Mouse (Mus musculus): ENCODE results near the gene Plk3.
"Not testable (repeated sequence)": the region's sequence is repeated elsewhere in the genome, so short reads cannot be mapped to it uniquely, and the experiment has no call there.

Gene Plk3

DNA sequence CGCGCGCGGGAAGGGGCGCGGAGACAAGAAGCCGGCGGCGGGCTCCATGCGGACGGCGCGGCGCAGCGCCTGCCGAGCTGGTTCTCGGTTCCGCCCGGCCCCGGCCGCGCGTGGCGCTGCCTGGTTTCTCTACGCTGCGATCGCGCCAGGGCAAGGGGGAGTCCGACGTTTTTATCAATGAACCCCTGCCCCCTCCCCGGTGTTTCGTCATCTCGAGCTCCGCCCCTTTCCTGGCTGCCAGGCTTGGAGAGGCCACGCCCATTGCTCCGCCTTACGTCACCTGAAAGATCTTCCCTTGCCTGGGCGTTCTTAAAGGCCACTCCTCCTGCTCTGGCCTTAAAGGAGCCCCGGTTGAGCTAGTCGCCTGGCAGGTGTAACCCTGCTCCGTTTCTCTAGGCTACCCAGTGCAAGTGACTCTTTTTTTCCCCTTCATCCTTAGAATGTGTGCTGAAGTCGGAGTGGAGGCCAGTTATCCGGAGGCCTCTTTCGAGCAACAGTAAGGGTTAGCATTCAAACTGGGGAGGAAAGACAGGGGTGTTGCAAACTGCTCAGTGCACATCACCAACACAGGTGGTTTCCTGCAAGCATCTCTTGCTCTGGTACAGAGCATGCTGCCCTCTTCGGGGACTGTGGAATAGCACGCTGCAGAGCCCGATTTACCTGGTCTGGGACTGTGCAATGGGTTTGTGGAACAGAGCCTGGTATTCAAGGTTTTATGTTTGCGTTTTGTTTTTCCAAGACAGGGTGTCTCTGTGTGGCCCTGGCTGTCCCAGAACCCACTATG is at the start of gene Plk3:
Gene Plk3, minus strand, starts transcription at position 147 of the 784 bp plus-strand sequence.
- DNase-seq (ENCODE audit: low read depth, low spot score): peak; percentile 93

DNA sequence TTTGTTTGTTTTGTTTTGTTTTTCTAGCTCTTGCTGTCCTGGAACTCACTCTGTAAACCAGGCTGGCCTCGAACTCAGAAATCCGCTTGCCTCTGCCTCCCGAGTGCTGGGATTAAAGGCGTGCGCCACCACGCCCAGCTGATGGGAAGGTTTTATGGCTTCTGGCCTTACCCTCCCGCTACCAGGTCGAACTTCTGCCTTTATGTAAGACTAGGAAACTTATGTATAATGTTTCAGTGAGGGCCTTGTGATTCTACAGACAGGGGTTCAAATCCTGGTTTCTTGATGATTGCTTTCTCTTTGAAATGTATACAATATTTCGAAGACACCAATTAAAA is 49.0 kb upstream of the Plk3 start:
- DNase-seq (ENCODE audit: low read depth, low spot score): not testable (repeated sequence)

DNA sequence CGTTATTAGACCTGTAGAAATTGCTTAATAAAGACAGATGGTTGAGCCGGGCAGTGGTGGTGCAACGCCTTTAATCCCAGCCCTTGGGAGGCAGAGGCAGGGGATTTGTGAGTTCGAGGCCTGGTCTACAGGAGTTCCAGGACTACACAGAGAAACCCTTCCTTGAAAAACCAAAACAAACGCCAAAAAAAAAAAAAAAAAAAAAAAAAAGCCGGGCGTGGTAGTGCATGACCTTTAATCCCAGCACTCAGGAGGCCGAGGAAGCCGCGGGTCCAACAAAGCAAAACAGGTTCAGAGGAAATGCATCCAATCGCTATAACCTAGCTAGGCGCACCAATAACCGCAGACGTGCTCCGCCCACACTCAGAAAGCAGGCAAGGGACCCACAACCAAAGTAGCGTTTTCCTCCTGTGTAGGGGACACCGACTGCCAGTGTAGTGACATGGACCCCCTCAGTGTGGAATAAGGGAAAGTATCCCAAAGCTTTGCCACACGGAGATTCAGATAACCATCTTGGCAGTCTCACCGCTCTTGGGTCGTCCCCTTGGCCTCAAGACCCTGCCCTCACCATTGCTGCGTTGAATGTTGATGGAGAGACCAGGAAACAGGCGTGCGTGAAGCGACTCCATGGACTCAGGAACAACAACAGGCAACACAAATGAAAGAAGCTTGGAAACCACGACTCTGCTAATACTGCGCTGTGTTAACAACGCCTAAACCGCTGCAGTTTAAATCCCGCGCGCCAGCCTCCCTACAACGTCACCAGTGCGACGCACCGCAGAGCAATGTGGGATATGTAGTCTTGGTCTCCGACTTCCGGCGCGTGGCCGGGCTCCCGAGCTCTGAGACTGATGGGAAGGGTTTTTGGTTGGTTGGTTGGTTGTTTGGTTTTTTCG is 48.3 kb upstream of the Plk3 start, which contains the start of gene Kif2c:
Gene Kif2c, minus strand, starts transcription at position 777 of the 896 bp plus-strand sequence.
- DNase-seq (ENCODE audit: low read depth, low spot score): peak; percentile 84

DNA sequence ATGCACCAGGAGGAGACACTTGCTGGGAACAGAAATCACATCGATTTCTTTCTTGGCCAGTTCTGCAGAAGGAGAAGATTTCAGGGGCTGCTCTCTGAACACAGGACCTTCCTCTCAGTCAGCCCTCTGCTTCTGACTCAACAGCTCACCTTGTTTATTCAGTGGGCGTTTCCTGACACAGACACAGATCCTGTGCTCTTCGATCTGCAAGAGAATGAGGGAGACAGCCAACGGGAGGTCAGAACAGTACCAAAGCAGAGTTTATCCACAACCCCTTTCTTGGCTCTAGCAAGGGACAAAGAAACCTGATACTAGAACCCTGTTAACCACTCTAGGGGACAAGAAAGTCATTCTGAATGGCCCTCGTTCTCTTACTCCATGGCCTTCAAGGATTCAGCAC is 36.2 kb upstream of the Plk3 start:
- no peak for DNase-seq (ENCODE audit: low read depth, low spot score)

DNA sequence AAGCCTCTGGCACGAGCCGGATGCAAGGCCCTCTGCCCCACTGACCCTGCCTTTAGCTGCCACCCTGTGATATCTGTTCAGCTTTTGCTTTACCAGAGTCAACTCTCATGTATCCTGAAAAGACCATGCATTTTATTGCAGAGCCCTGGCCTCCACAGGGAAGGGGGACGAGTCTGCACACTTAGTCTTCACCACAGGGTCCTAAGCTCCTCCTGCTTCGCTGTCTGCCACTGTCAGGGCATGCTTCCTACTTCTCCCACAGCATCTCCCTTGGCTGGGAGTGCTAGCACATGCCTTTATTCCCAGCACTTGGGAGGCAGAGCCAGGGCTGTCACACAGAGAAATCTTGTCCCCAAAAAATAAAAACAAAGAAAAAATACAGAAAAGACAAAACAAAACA is 27.4 kb upstream of the Plk3 start:
- no peak for DNase-seq (ENCODE audit: low read depth, low spot score)

DNA sequence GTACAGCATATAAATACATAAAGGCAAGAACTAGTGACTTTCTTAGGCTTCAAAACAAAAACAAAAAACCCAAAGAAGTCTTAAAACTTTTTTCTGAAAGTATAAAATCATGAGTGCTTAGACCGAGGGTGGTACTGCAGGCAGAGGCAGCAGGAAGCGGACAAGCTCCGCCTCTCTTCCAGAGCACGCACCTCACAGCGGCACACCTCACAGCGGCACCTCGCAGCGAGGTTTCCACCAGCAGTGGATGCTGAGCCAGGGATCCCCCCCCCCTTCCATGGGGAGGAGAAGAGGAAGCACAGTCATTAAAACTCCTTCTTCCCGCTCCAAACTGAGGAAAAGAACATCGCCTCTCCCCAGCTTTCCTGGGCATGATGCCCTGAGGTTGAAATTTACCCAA is 25.9 kb upstream of the Plk3 start:
- DNase-seq (ENCODE audit: low read depth, low spot score): no peak

DNA sequence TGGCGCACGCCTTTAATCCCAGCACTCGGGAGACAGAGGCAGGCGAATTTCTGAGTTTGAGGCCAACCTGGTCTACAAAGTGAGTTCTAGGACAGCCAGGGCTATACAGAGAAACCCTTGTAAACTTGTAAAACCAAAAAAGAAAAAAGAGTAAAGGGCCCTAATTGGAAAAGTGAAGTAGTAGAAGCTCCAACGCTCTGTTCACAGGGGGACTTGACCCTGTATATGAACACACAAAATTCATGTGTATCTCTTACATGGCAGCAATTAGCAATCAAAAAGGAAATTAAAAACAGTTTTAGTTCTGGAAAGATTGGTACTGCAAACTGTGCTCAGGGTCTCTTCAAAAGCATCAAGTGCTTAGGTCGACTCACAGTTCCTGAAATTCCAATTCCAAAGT is 22.6 kb upstream of the Plk3 start:
- DNase-seq (ENCODE audit: low read depth, low spot score): no peak

DNA sequence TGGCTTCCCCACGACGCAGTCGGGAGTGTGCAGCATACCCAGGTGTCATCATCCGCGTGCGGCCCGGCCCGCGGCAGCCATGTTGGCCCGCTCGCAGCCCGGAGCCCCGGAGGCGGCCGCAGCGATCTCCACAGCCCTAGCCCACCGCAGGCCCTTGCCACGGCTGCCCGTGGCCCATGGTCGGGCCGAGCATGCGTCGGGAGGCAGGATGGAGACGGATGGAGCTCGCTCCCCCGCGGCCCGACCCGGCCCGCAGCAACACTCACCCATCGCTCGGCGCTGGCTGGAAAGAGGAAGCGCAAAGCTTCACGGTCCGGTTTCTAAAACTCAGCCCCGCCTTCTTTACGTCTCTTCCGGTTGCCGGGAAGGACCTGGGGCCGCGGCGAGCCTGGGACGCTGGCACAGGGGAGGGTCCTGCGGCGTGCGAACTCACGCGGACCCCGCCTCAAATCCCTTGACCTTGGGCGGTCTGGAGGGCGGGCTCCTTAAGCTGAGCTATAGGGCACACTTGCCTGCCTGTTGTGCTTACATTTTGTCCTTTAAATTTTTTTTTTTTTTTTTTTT is 22.1 kb upstream of the Plk3 start, which contains the start of gene Rps8:
Gene Rps8, minus strand, starts transcription at position 452 of the 564 bp plus-strand sequence.
- peak; percentile 79 for DNase-seq (ENCODE audit: low read depth, low spot score)

DNA sequence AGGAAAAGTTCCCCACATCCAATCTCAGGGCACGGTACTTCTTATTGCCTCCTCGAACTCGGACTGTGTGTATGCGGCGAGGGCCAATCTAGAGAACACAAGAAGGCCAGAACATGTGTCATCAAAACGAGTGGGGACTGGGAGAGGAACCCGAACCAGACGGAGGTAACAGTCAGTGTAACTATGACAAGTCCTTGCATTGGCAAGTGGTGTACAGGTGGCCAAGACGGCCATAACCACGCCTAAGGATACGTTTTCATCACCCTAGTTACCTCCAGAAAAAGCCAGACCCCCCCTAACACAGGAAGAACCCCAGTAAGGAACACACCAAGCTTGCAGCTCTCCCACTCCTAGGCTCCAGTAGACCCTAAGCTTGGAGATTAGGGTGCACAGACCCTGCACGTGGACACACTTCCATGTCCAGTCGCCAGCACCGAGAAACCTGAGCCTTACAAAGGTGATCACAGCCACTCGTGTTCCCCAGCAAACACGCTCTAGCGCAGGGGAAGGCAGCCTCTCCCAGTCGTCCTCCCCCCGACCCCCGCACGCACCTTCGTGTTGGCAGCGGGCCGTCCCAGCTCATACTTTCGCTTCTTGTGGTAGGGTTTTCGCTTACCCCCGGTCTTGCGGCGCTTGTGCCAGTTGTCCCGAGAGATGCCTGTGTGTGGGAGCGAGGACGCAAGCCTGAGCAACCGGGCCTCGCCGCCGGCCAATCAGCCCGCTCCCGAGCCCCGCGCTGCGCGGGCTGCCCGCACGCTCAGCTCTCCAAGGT is 21.4 kb upstream of the Plk3 start:
- no peak for DNase-seq (ENCODE audit: low read depth, low spot score)

DNA sequence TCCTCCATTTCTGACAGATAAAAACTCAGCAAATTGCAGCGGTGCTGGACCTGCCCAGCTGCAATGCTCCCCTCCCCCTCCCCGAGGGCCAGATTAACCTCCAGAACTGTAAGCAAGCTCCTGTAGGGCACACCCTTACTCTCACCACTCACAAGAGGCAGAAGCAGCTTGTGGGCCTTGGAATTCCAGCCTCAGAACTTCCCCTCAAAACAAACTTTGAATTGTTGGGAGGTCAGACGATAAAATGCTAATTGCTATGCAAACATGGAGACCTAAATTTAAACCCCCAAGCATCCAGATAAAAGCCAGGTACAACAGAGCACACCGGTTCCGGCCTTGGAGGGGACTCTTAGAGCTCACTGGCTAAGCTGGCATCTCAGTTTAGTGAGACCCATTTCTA is 19.0 kb upstream of the Plk3 start:
- no peak for DNase-seq (ENCODE audit: low read depth, low spot score)

DNA sequence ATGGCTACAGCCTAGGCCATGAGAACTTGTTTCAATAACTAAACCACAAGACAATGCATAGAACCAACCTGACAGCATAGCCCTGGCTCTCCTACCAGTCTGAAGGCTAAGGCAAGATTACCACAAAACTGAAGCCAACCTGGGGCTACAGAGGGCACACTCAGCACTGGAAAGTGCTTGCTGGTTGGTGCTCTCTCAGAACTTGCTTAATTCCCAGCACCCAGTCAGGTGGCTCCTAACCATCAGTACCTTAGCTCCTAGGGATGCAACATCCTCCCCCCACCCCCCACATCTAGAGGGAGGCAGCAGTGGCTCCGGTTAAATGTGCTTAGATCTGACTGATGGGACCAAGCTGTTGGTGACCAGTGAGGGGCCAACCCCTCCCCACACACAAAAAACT is 17.7 kb upstream of the Plk3 start:
- no peak for DNase-seq (ENCODE audit: low read depth, low spot score)

DNA sequence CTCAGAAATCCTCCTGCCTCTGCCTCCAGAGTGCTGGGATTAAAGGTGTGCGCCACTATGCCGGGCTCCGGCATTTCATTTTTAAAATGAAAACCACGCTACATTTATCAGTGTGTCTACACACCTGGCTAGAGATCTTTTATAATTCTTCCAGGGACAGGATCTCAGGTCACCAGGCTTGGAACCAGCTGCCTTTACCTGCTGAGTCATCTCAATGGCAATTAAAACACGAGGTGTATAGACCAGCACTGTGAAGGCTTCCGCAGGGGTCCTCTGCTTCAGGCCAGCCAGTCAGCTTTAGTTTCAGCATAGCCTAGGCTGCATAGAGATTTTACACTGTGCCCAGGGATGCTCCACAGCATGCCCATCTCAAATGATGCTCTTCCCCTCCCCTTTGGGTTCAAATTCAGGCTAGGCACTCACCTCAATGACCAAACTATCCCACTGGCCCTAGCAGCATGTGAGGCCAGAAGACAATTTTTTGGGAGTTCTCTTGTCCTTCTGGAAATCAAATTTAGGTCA is 16.5 kb upstream of the Plk3 start:
- no peak for DNase-seq (ENCODE audit: low read depth, low spot score)

DNA sequence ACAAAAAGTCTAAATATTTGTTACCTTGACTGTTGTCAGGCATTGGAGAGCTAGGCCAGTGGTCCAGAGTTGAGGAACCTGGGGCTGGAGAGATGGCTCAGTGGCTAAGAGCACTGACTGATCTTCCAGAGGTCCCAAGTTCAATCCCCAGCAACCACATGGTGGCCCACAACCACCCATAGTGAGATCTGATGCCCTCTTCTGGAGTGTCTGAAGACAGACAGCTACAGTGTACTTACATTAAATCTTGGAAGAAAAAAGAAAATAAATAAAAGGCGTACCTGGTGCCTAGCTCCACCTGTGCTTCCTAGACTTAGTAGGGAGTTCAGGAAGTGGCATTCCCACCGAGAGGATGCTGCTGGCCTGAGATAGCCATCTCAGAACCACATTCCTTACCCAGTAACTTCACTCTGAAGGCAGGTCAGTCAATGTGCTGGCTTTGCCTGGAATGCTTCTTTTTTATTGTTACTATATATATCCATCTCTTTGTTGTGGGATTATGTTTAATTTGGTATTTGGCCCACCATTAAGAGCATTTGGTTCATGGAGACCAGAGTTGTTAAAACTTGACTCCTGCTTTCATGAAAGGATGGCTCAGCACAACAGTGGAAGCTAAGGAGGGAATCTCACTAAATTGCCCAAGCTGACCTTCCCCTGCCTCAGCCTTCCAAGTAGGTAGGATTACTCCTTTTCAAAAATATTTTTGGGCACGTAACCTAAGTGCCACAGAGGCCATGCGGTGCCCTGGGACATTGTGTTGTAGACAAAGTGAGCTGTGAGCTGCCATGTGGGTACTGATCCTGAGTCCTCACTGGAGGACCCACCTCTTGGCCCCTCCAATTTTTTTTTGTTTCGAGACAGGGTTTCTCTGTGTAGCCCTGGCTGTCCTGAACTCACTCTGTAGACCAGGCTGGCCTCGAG is 15.8 kb upstream of the Plk3 start:
- DNase-seq (ENCODE audit: low read depth, low spot score): no peak

DNA sequence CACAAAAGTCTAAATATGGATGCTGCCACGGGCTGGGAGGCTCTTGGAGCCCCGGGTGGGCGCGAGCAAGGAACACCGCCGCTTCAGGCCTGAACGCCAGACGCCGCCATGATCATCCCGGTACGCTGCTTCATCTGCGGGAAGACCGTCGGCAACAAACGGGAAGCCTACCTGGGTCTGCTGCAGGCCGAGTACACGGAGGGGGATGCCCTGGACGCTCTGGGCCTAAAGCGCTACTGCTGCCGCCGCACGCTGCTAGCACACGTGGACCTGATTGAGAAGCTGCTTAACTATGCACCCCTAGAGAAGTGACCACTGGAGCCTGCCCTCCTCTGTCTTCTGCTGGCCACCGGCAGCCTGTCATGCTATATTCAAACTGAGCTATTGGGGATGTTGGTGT is 15.1 kb upstream of the Plk3 start:
- no peak for DNase-seq (ENCODE audit: low read depth, low spot score)

DNA sequence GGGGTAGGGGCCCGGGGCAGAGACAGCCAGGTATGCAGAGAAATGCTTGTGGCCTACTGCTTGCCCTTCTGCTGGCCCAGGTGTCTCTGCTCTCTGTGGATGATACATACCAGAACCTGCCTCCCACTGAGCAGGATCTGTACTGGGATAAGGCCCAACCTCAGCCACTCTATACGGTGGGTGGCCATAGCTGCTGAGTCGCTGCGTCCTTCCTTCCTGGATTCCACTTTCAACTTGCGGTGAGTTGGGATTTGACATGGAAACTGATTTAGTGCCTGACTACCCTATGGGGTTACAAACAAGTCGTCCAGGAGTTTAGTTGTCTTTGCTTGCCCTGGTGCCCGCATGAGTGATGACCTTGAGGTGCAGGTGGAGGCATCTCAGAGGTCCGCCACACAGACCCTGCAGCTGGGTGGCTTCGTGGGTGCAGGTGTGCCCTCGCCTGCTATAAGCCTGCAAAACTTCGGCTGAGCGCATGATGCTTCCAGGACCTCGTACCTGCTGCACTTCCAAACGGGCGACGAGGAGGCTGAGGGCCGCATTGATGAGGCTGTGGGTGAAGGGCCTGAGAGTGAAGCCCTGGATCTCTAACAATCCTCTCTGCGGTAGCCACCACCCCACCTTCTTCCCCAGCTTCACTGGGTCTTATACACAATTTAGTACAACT is 14.4 kb upstream of the Plk3 start:
- DNase-seq (ENCODE audit: low read depth, low spot score): no peak

DNA sequence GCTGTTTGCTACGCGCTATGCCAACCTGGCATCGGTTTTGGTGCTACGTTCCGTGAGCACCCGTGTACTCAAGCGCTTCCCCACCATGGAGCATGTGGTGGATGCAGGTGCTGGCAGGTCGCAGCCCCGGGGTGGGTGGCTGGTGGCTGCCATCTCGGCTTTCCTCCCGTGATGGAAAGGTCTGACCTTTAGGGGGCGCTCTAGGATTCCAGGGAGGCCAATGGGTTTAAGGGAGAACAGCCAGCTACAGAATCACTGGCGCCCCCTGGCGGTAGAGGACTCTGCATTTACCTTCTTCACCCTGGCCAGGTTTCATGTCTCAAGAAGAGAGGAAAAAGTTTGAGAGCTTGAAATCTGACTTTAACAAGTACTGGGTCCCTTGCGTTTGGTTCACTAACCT is 12.4 kb upstream of the Plk3 start:
- DNase-seq (ENCODE audit: low read depth, low spot score): no peak

DNA sequence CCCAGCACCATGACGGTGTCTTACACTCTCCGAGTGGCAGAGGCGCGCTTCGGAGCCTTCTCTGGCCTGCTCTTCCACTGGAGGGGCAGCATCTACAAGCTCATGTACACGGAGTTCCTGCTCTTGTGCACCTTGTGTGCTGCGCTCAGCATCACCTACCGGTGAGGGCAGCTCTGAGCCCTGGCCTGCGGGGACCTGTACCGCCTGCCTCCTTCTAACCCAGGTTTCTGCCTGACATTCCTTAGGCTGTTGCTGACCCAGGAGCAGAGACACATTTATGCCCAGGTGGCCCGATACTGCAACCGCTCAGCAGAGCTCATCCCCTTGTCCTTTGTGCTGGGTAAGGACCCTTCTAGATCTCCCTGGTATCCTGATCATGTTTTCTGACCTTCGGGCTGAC is 11.5 kb upstream of the Plk3 start:
- DNase-seq (ENCODE audit: low read depth, low spot score): no peak

DNA sequence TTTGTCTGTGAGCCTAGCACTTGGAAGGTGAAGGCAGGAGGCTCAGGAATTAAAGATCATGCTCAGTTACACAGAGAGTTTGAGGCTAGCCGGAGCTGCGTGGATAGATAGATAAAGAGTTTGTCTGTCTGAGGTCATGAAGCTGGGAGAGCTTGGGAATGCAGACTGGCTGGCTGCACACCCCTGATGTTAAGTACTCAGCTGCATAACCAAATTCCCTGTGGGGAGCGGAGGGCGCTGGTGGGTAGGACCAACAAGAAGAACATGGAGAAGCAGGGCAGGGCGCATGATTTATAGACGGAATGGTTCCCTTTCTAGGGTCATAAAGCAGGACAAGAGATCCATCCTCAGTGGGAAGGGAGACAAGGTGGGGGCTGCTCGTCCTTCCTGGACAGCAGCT is 9.3 kb upstream of the Plk3 start:
- no peak for DNase-seq (ENCODE audit: low read depth, low spot score)

DNA sequence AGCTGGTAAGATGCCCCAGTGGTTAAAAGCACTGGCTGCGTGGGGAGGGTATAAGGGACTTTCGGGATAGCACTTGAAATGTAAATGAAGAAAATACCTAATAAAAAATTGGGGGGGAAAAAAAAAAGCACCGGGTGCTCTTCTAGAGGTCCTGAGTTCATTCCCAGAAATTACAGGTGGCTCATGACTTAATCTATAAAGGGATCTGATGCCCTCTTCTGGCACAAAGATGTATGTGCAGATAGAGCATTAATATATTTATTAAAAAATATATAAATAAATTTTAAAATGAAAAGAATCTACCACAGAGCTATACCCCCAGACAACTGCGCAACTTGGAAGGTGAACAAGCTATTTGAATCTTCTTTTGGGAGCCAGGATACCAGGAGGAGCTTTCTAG is 6.8 kb upstream of the Plk3 start:
- no peak for DNase-seq (ENCODE audit: low read depth, low spot score)

DNA sequence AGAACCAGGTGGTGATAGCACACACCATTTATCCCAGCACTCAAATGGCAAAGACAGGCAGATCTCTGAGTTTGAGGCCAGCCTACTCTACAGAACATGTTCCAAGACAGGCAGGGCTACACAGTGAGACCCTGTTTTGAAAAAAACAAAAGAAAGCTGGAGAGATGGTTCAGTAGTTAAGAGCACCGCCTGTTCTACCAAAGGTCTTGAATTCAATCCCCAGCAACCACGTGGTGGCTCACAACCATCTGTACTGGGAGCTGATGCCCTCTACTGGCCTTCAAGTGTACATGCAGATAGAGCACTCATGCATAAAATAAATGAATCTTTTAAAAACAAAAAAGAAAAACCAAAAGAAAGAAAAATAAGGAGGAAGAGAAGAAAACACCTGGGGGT is 5.5 kb upstream of the Plk3 start:
- no peak for DNase-seq (ENCODE audit: low read depth, low spot score)

Data from brain, embryonic 18.5 days (tissue).